Comparison of ENCODE assay signal across 17 mouse cellular contexts in genomic region chr15:99718461-99719021, GRCm38 (mm10). TPM values are rescaled to one million over a fixed set of nuclear protein-coding genes. Genes with fewer than 3 reads are reported as not detected.
DNase-seq lines count a peak whose midpoint lies in the region; ATAC-seq lines count a peak whose summit lies in the region.
"Had no signal": no experiment of that assay in that cellular context is flagged by ENCODE, and none has a peak within 500 bp of the region (broad histone marks: within the 10 kb centered on the region; RNA-seq: fewer than 3 reads in every experiment).

No protein-coding gene starts in this region.

- H3K9ac ChIP-seq in intestine, embryonic 15.5 days = no peak overlapping the region
- no peak overlapping the region for H3K9ac ChIP-seq in liver, embryonic 11.5 days (ENCODE audit: low read depth, low read length)
- H3K9ac ChIP-seq: forebrain, embryonic 13.5 days; heart, embryonic 15.5 days had no signal

- peak overlapping the region; percentile 40 for H3K4me2 ChIP-seq in intestine, embryonic 15.5 days (replicated peaks)
- H3K4me2 ChIP-seq in liver, embryonic 11.5 days = peak overlapping the region; percentile 16
- H3K4me2 ChIP-seq: forebrain, embryonic 13.5 days; heart, embryonic 15.5 days had no signal

- H3K4me3 ChIP-seq in intestine, embryonic 15.5 days (replicated peaks) = no peak overlapping the region
- no peak overlapping the region for H3K4me3 ChIP-seq in liver, embryonic 11.5 days (ENCODE audit: low read depth, low read length)
- H3K4me3 ChIP-seq: forebrain, embryonic 13.5 days; heart, embryonic 15.5 days had no signal

- peak overlapping the region; percentile 62; the same call in 1 of the 2 replicates for H3K27ac ChIP-seq in intestine, embryonic 15.5 days
- H3K27ac ChIP-seq in liver, embryonic 11.5 days (ENCODE audit: low read depth, low read length) = peak overlapping the region; percentile 15; the same call in 1 of the 2 replicates
- H3K27ac ChIP-seq: heart, embryonic 15.5 days had no signal

- ATAC-seq in intestine, embryonic 15.5 days = peak; percentile 57
- ATAC-seq in liver, embryonic 11.5 days (replicated peaks; ENCODE audit: low FRiP score) = no peak
- no peak for ATAC-seq in monocyte, adult 5-6 weeks (replicated peaks; ENCODE audit: insufficient number of reproducible peaks, low FRiP score, low TSS enrichment, poor library complexity, severe bottlenecking)
- ATAC-seq in erythroid progenitor cell, adult 5-6 weeks (replicated peaks; ENCODE audit: low FRiP score, poor library complexity, severe bottlenecking) = no peak
- no peak for ATAC-seq in frontal cortex, adult (ENCODE audit: low TSS enrichment)
- ATAC-seq: forebrain, embryonic 13.5 days; midbrain, embryonic 16.5 days had no signal

- 78% methylated on average over 9 of the region's 9 CpGs for WGBS in intestine, embryonic 15.5 days
- WGBS in liver, embryonic 11.5 days = 79% methylated on average over 9 of the region's 9 CpGs

- no peaks in the 10 kb centered on the region for H3K9me3 ChIP-seq in intestine, embryonic 15.5 days
- H3K9me3 ChIP-seq in liver, embryonic 11.5 days (ENCODE audit: control insufficient read depth, low read length) = no peaks in the 10 kb centered on the region
- H3K9me3 ChIP-seq: forebrain, embryonic 13.5 days; heart, embryonic 15.5 days had no signal

- DNase-seq in cerebellum, adult 18-20 months = peak; percentile 64 to 65
- DNase-seq in cerebellum, postnatal 4 days (ENCODE audit: low spot score in 2 of 2) = no peak
- peak; percentile 47 for DNase-seq in brain, adult 2 months (ENCODE audit: low read depth, low spot score)
- no peak for DNase-seq in liver, embryonic 11.5 days (ENCODE audit: low spot score)
- DNase-seq: thymus, postnatal 36 days had no signal

- H3K27me3 ChIP-seq in intestine, embryonic 15.5 days (replicated peaks) = no peaks in the 10 kb centered on the region
- no peaks in the 10 kb centered on the region for H3K27me3 ChIP-seq in liver, embryonic 11.5 days (replicated peaks; ENCODE audit: control insufficient read depth, insufficient read depth, low read length)
- H3K27me3 ChIP-seq: forebrain, embryonic 13.5 days; heart, embryonic 15.5 days had no signal

- H3K4me1 ChIP-seq in intestine, embryonic 15.5 days (replicated peaks) = peaks cover 24% of the 10 kb centered on the region
- H3K4me1 ChIP-seq in liver, embryonic 11.5 days (replicated peaks; ENCODE audit: control insufficient read depth, insufficient read depth, low read length) = peaks cover 17% of the 10 kb centered on the region

- 0 out of 2 replicates have a peak, but pooled peaks cover 3% of the 10 kb centered on the region for H3K36me3 ChIP-seq in intestine, embryonic 15.5 days
- peaks cover 11% of the 10 kb centered on the region for H3K36me3 ChIP-seq in liver, embryonic 11.5 days (ENCODE audit: control insufficient read depth, insufficient read depth, low read length)

RNA-seq across cellular contexts. Expression of gene Gpd1, which starts 1.2 kb away (rescaled TPM):
- 11.6 and 15.5 TPM in 2 replicates for polyA plus RNA-seq in intestine, embryonic 15.5 days (2015; fragmentation: Nextera tagmentation; extraction: Ambion mirVana)
- polyA plus RNA-seq in liver, embryonic 11.5 days (2014; fragmentation: Nextera tagmentation; extraction: Ambion mirVana) = 3.4 and 4.3 TPM in 2 replicates
- 0.75 to 3.8 TPM in 2 of 3 replicates, not detected in the other for total RNA-seq in monocyte, adult 5-6 weeks (2017)
- total RNA-seq in erythroid progenitor cell, adult 5-6 weeks (2015; ENCODE audit: low replicate concordance) = 2.1 and 2.9 TPM in 2 replicates
- 5.4 and 8.2 TPM in 2 replicates for total RNA-seq in erythroid progenitor cell, adult 5-6 weeks (2017; ENCODE audit: low replicate concordance)
- total RNA-seq: neutrophil, adult 5-6 weeks had no signal

RNA-seq across cellular contexts. Expression of gene Cox14, which starts 6.9 kb away (rescaled TPM):
- 187 and 218 TPM in 2 replicates for polyA plus RNA-seq in intestine, embryonic 15.5 days (2015; fragmentation: Nextera tagmentation; extraction: Ambion mirVana)
- polyA plus RNA-seq in liver, embryonic 11.5 days (2014; fragmentation: Nextera tagmentation; extraction: Ambion mirVana) = 134 and 153 TPM in 2 replicates
- total RNA-seq in monocyte, adult 5-6 weeks (2017) = 33.2 to 55.3 TPM (median 34.4 TPM) in 3 replicates
- total RNA-seq in erythroid progenitor cell, adult 5-6 weeks (2015; ENCODE audit: low replicate concordance) = 11.3 and 15.5 TPM in 2 replicates
- 7.1 and 17.1 TPM in 2 replicates for total RNA-seq in erythroid progenitor cell, adult 5-6 weeks (2017; ENCODE audit: low replicate concordance)

RNA-seq across cellular contexts. Expression of gene Gm17349, which starts 13.3 kb away (rescaled TPM):
- not detected in 2 replicates for polyA plus RNA-seq in intestine, embryonic 15.5 days (2015; fragmentation: Nextera tagmentation; extraction: Ambion mirVana)
- polyA plus RNA-seq in liver, embryonic 11.5 days (2014; fragmentation: Nextera tagmentation; extraction: Ambion mirVana) = not detected in 2 replicates
- total RNA-seq in monocyte, adult 5-6 weeks (2017) = 11.3 TPM in 1 of 3 replicates, not detected in the others
- total RNA-seq in erythroid progenitor cell, adult 5-6 weeks (2015; ENCODE audit: low replicate concordance) = not detected in 2 replicates
- total RNA-seq in erythroid progenitor cell, adult 5-6 weeks (2017; ENCODE audit: low replicate concordance) = not detected in 2 replicates
- total RNA-seq: neutrophil, adult 5-6 weeks had no signal
- polyA plus RNA-seq: C2C12; embryonic facial prominence, embryonic 11.5 days; forebrain, embryonic 13.5 days; heart, embryonic 15.5 days; intestine, embryonic 14.5 days; lung, embryonic 16.5 days; midbrain, embryonic 16.5 days had no signal

RNA-seq across cellular contexts. Expression of gene Smarcd1, which starts 16.6 kb away (rescaled TPM):
- polyA plus RNA-seq in intestine, embryonic 15.5 days (2015; fragmentation: Nextera tagmentation; extraction: Ambion mirVana) = 23.5 and 34.0 TPM in 2 replicates
- 26.7 and 28.5 TPM in 2 replicates for polyA plus RNA-seq in liver, embryonic 11.5 days (2014; fragmentation: Nextera tagmentation; extraction: Ambion mirVana)
- total RNA-seq in monocyte, adult 5-6 weeks (2017) = 24.4 to 29.5 TPM (median 24.5 TPM) in 3 replicates
- total RNA-seq in erythroid progenitor cell, adult 5-6 weeks (2015; ENCODE audit: low replicate concordance) = 15.5 and 18.0 TPM in 2 replicates
- total RNA-seq in erythroid progenitor cell, adult 5-6 weeks (2017; ENCODE audit: low replicate concordance) = 5.3 and 9.7 TPM in 2 replicates

RNA-seq across cellular contexts. Expression of gene Asic1, which starts 48.4 kb away (rescaled TPM):
- polyA plus RNA-seq in intestine, embryonic 15.5 days (2015; fragmentation: Nextera tagmentation; extraction: Ambion mirVana) = 2.2 and 2.4 TPM in 2 replicates
- 2.3 TPM in 2 replicates for polyA plus RNA-seq in liver, embryonic 11.5 days (2014; fragmentation: Nextera tagmentation; extraction: Ambion mirVana)
- not detected in 3 replicates for total RNA-seq in monocyte, adult 5-6 weeks (2017)
- total RNA-seq in erythroid progenitor cell, adult 5-6 weeks (2015; ENCODE audit: low replicate concordance) = not detected in 2 replicates
- total RNA-seq in erythroid progenitor cell, adult 5-6 weeks (2017; ENCODE audit: low replicate concordance) = not detected in 2 replicates

Comparison
In these comparisons a context has a peak if more than half of its experiments do, and no peak if none do; other contexts are left out.
1. DNase-seq: peak in cerebellum, adult 18-20 months (2 of 2) and brain, adult 2 months (single experiment); none in cerebellum, postnatal 4 days (0 of 2) and liver, embryonic 11.5 days (single experiment).